Mouse (Mus musculus) neural tube, embryonic 12.5 days (tissue): Measurements from ENCODE around the gene Hrg. TPM values are rescaled to one million over a fixed set of nuclear protein-coding genes. Genes with fewer than 3 reads are reported as not detected.
"Not testable (repeated sequence)": the region's sequence is repeated elsewhere in the genome, so short reads cannot be mapped to it uniquely, and the experiment has no call there.

Experiments used
- ATAC-seq: fragments of 200-750 bp; cut with Nextera tagmentation; 2 replicates; pipeline ENCODE4 v1.8.0; 2017; ENCODE audit warnings: low read depth, mild to moderate bottlenecking, moderate TSS enrichment, moderate library complexity; ENCODE audit not compliant: low FRiP score
- H3K27ac ChIP-seq: fragments of 300-500 bp; sonication (generic); 2 replicates; pipeline ENCODE4 v1.5.1; 2016
- H3K27me3 ChIP-seq: fragments of 300-500 bp; sonication (generic); replicated peaks from 2 replicates; pipeline ENCODE4 v1.6.1; 2016; ENCODE audit warnings: mild to moderate bottlenecking
- H3K36me3 ChIP-seq: fragments of 300-500 bp; sonication (generic); 2 replicates; pipeline ENCODE4 v1.6.1; 2016; ENCODE audit warnings: mild to moderate bottlenecking
- H3K4me1 ChIP-seq: fragments of 300-500 bp; sonication (generic); 2 replicates; pipeline ENCODE4 v1.6.1; 2016
- H3K4me2 ChIP-seq: fragments of 300-500 bp; sonication (generic); replicated peaks from 2 replicates; pipeline ENCODE4 v1.6.1; 2016; ENCODE audit warnings: mild to moderate bottlenecking
- H3K4me3 ChIP-seq: fragments of 300-500 bp; sonication (generic); 2 replicates; pipeline ENCODE4 v1.5.1; 2016
- H3K9ac ChIP-seq: fragments of 300-500 bp; sonication (generic); 2 replicates; pipeline ENCODE4 v1.6.1; 2016; ENCODE audit warnings: mild to moderate bottlenecking
- H3K9me3 ChIP-seq: fragments of 300-500 bp; sonication (generic); 2 replicates; pipeline ENCODE4 v1.6.1; 2016; ENCODE audit warnings: mild to moderate bottlenecking
- WGBS: fragments of 180-500 bp; shearing (Covaris S2); methylation state at CpG from one replicate; pipeline ENCODE4 v1.1.7; 2016; 5-methylcytosine and 5-hydroxymethylcytosine counted together
- polyA plus RNA-seq: library from polyadenylated mRNA; unstranded; fragments of >200 nt; fragmentation: Nextera tagmentation; extraction: Ambion mirVana; gene quantifications from 2 replicates; pipeline ENCODE4 v1.2.1, GENCODE M21; 2016

The Hrg gene
- polyA plus RNA-seq, 1 experiment from 2014 or later, result not detected

- H3K4me3 ChIP-seq, result no peak overlapping the region
- no peaks in the 10 kb centered on the region for H3K27me3 ChIP-seq
- H3K4me1 ChIP-seq, result no peaks in the 10 kb centered on the region
- H3K36me3 ChIP-seq, result no peaks in the 10 kb centered on the region
- WGBS, result 72% methylated on average over 1 of the region's 1 CpGs
- H3K9me3 ChIP-seq, result no peaks in the 10 kb centered on the region
- H3K9ac ChIP-seq, result no peak overlapping the region
- H3K27ac ChIP-seq, result no peak overlapping the region
- H3K4me2 ChIP-seq, result no peak overlapping the region
- no peak for ATAC-seq
Measured at GRCm38 (mm10) chr16:22967383-22968030, 16.6 kb downstream of the Hrg start.

- not testable (repeated sequence) for H3K4me2 ChIP-seq, H3K4me3 ChIP-seq, H3K9me3 ChIP-seq, H3K4me1 ChIP-seq, H3K27me3 ChIP-seq, H3K36me3 ChIP-seq, H3K9ac ChIP-seq, ATAC-seq, H3K27ac ChIP-seq
- 90% methylated on average over 3 of the region's 3 CpGs for WGBS
Measured at GRCm38 (mm10) chr16:22996951-22997350, 46.1 kb downstream of the Hrg start.

Other genes starting within 250 kb of the Hrg start
- gene Crygs, start 139.5 kb upstream of the Hrg start, polyA plus RNA-seq, result not detected in 2 replicates
- gene Tbccd1, start 93.4 kb upstream of the Hrg start, polyA plus RNA-seq, result 28.9 and 31.8 TPM in 2 replicates
- gene Dnajb11, start 93.2 kb upstream of the Hrg start, polyA plus RNA-seq, result 107 and 112 TPM in 2 replicates
- gene Ahsg, start 59.8 kb upstream of the Hrg start, polyA plus RNA-seq, result 0.29 and 0.40 TPM in 2 replicates
- not detected in 2 replicates for gene Fetub, start 32.7 kb upstream of the Hrg start, polyA plus RNA-seq
- 0.33 and 0.46 TPM in 2 replicates for gene Kng2, start 78.4 kb downstream of the Hrg start, polyA plus RNA-seq
- gene Kng1, start 106.8 kb downstream of the Hrg start, polyA plus RNA-seq, result 0.20 TPM in 1 of 2 replicates, not detected in the other
- 223 and 248 TPM in 2 replicates for gene Eif4a2, start 156.4 kb downstream of the Hrg start, polyA plus RNA-seq
- gene Rfc4, start 176.7 kb downstream of the Hrg start, polyA plus RNA-seq, result 106 and 112 TPM in 2 replicates
- gene Adipoq, start 195.5 kb downstream of the Hrg start, polyA plus RNA-seq, result not detected in 2 replicates